Mouse (Mus musculus) layer of hippocampus, postnatal 10 days (tissue): ENCODE data around the gene Gm17651. TPM values are rescaled to one million over a fixed set of nuclear protein-coding genes. Genes with fewer than 3 reads are reported as not detected.

Source experiments
- DNase-seq, 2 experiments: peaks; one replicate each; pipeline ENCODE4 v3.0.0; 2021; ENCODE audit warnings: low spot score in 2 of 2
- long read RNA-seq: library from polyadenylated mRNA; stranded (forward); transcript quantifications from one replicate; pipeline ENCODE4 v2.0.0, GENCODE M21; 2023
- total RNA-seq, 2 experiments: library from RNA; stranded (reverse); gene quantifications; 2 replicates each; pipeline ENCODE4 v1.2.3; 2021

The Gm17651 gene
- total RNA-seq, result not detected
- long read RNA-seq, result 0 reads

- DNase-seq, result no peak
Observed at GRCm38 (mm10) chr3:97674644-97675110, at the start of gene Gm17651. TSS of gene Gm17651 (minus strand) at chr3:97674694.

- no peak for DNase-seq
Observed at GRCm38 (mm10) chr3:97719116-97719515, 44.6 kb upstream of the Gm17651 start.

GRCm38 (mm10) chr3:97715922-97716321 is 41.4 kb upstream of the Gm17651 start:
- no peak for DNase-seq

- DNase-seq, result no peak
Observed at GRCm38 (mm10) chr3:97710881-97711280, 36.4 kb upstream of the Gm17651 start.

- DNase-seq, result no peak
Observed at GRCm38 (mm10) chr3:97710134-97710533, 35.6 kb upstream of the Gm17651 start.

- no peak for DNase-seq
Observed at GRCm38 (mm10) chr3:97706561-97706960, 32.1 kb upstream of the Gm17651 start.

- DNase-seq, result no peak
Observed at GRCm38 (mm10) chr3:97705508-97705907, 31.0 kb upstream of the Gm17651 start.

- no peak for DNase-seq
Observed at GRCm38 (mm10) chr3:97702448-97703080, 28.1 kb upstream of the Gm17651 start.

- DNase-seq, result no peak
Observed at GRCm38 (mm10) chr3:97701198-97701597, 26.7 kb upstream of the Gm17651 start.

- no peak for DNase-seq
Observed at GRCm38 (mm10) chr3:97699061-97699460, 24.6 kb upstream of the Gm17651 start.

GRCm38 (mm10) chr3:97697291-97697690 is 22.8 kb upstream of the Gm17651 start:
- DNase-seq, result no peak

GRCm38 (mm10) chr3:97696866-97697265 is 22.4 kb upstream of the Gm17651 start:
- DNase-seq, result no peak

- DNase-seq, result no peak
Observed at GRCm38 (mm10) chr3:97693806-97694205, 19.3 kb upstream of the Gm17651 start.

GRCm38 (mm10) chr3:97691443-97692017 is 17.0 kb upstream of the Gm17651 start:
- no peak for DNase-seq

- no peak for DNase-seq
Observed at GRCm38 (mm10) chr3:97690590-97690989, 16.1 kb upstream of the Gm17651 start.

- DNase-seq, result no peak
Observed at GRCm38 (mm10) chr3:97689289-97689688, 14.8 kb upstream of the Gm17651 start.

GRCm38 (mm10) chr3:97686372-97687117 is 12.1 kb upstream of the Gm17651 start:
- DNase-seq, result no peak

GRCm38 (mm10) chr3:97683560-97684195 is 9.2 kb upstream of the Gm17651 start:
- no peak for DNase-seq

GRCm38 (mm10) chr3:97682576-97682975 is 8.1 kb upstream of the Gm17651 start:
- DNase-seq, result no peak

- DNase-seq, result no peak
Observed at GRCm38 (mm10) chr3:97682159-97682502, 7.6 kb upstream of the Gm17651 start.

GRCm38 (mm10) chr3:97681321-97682158 is 7.0 kb upstream of the Gm17651 start:
- DNase-seq, result peak; percentile 65 to 77
